Mouse (Mus musculus): ENCODE data around the gene Rsph9.

Gene Rsph9

DNA sequence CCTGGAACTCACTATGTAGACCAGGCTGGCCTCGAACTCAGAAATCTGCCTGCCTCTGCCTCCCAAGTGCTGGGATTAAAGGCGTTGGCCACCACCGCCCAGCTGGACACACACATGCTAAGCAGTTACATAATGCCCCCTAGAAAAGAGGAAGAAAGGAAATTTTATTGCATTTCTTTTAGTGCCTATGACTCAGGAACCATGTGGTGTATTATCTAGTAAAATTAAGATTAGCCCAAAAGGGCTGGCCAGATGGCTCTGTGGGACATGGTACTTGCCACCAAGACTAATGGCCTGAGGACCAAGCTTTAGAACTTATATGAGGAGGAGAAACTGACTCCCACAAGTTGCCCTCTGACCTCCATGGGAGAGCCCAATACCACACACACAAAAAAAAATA, 4.1 kb downstream of the Rsph9 start:
- in situ Hi-C loops (cut with MseI, MboI), result loop anchor here in 1 of 2 experiments (10.0 kb wide), 1 partner anchor 405 kb away; the partner anchor contains the start of gene 1600014C23Rik

DNA sequence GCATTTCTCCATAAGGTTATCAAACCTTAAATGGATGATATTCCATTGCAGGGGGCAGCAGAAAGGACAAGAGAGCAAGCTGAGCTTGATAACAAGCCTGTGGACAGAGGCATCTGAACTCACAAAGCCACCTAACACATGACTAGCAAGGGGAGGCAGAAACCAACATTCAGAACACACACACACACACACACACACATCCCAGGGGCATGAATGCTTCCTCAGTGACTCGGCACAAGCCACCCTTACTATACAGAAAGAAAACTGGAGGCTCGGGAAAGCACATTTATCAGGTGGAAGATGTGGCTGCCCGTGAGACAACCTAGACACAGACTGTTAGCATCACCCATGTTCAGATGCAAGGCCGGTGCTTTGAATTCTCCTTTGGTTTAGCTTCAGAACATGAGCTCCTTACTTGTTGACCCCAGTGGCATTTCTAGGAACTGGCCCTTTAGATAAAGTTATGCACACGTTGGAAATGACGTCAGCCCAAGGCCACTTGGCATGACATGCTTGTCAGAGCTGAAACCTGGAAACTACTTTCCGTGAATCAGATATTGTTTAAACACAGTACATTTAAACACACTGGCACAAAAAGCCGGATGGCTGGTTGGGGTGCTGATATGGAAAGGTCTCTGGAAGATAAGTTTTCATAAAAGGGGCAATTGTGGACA, 5.3 kb downstream of the Rsph9 start:
- in situ Hi-C loops (cut with MseI, MboI), result loop anchor here in 1 of 2 experiments (10.0 kb wide), 1 partner anchor 404 kb away; the partner anchor contains the start of gene 1600014C23Rik

DNA sequence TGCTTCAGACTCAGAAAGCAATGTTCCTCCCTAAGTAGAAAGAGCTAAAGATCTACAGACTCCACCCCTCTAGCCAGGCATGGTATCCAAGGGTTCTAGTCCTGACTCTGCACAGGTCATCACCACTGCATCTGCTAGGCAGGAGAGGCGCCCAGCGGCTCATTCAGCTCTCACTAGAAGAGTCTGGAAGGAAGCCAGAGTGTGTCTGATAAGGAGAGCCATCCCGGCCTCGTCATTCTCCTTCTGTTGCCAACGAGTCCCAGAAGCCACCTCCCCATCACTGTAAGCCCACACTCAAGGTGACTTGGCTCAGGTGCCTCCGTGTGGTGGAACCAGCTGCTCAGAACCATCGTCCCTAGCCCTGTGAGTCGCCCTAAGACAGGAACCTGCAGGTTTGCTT, 11.2 kb downstream of the Rsph9 start:
- in situ Hi-C loops (cut with MseI, MboI), result loop anchor here in 1 of 2 experiments (10.0 kb wide), 1 partner anchor 398 kb away; the partner anchor contains the start of gene 1600014C23Rik

DNA sequence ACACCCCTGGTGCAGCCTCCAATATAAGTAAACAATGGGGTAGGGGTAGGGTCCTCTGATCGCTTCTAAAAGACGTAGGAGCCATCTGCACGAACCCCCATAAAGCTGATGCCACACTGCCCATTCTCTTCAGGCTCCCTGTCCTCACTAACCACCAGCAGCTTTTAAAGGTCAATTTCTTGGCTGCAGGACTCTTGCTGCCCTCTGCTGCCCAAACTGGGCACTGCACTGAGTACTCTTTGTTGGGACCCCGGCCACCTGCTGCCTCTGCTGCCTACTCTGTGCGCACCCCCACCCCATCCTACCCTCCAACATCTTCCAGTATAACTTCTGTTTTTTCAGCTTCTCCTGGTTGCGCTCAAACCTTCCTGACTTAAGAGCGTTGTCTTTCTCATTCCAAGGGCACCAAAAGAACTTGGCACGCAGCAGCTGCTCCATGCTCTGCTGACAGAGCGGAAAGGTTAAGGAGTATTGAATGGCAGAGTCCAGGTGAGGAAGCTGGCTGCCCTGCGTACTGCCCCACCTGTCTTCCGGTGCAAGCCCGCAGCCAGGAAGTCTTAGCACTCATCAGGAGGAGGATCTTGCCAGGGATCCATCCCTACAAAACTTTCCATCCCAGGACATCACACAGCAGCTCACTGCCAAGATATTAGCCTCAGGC, 11.8 kb downstream of the Rsph9 start:
- in situ Hi-C loops (cut with MseI, MboI), result loop anchor here in 1 of 2 experiments (10.0 kb wide), 1 partner anchor 397 kb away; the partner anchor contains the start of gene 1600014C23Rik

DNA sequence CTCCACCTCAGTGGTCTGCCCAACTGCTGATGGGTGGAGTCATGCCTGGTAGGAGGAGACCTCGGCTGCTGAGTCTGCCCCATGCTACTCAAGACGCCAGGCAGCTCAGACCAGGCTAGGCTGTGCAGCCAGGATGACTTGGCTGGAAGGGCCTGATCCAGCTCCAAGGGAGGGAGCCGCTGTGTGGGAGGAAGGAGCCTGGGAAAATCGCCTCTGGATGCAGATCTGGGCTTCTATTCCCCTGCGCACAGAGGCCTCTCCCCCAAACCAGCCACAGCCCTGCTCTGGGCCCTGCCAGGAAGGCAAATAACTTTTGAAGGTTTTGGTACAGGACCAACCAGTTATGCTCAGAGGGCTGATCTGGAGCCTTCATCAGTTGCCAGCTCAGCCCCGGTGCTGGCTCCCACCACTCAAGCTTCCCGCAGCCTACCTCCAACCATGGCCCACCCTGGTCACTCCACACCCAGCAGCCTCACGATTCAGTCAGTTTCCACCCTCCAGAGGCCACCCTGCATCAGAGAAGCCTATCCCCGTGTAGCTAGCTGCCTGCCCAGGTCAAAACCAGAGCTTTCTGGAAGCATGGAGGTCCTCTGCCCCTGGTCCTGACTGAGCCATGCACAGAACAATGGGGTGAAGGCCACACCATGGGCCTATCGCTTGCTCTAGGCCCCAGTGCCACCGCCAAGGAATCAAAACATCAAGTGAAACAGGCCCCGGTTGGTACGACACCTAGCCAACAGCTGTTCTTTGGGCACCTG, 14.1 kb downstream of the Rsph9 start:
- in situ Hi-C loops (cut with MseI, MboI), result loop anchor here in 1 of 2 experiments (10.0 kb wide), 1 partner anchor 395 kb away; the partner anchor contains the start of gene 1600014C23Rik

DNA sequence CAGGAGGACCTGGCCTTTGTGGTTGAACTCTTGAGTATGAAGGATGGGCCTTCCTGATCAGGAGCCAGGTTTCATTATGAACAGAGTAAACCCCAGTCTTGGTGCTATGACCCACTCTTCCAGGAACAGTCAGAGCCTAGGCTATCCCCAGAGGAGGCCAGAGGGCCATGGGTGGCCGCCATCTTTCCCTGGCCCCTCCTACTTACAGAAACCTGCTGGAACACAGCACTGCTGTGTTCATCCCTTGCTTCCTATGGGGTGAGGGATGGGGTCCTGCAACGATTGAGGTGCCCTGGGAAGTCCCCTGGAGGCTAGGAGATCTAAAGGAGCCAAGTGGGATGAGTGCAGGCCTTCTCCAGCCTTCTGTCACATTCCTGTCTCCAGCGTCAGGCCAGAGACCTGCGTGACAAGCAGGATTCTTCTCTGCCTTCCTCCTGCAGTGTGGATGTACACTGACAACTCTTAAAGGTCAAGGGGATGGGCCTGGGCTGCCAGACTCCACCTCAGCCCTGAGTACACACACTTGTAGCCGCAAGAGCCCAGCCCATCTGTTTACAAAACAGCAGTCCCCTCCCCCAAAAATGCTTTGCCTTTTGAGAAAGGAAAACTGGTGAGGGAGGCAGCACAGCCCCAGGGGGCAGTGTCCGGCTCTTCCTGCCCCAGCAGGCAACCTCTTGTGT, 16.1 kb downstream of the Rsph9 start:
- in situ Hi-C loops (cut with MseI, MboI), result no loop called here

DNA sequence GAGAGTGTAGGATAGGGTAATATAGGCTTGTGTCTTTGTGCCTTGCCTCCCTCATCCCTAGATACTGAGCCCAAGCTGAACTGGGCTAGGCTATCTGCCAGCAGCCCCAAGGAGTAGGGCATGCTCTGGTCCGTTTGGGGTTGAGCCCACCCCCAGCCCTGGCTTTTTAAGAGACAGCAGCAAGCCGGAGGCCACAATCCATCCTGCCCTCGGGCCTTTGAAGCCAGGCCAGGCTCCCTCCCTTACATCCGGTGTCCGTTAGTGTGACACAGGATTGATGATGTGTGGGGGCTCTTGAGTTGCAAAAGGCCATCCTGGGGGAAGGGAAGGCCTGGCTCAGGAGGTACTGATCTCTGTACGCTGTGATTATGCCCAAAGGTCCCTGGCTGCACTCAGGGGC, 17.4 kb downstream of the Rsph9 start:
- in situ Hi-C loops (cut with MseI, MboI), result no loop called here

DNA sequence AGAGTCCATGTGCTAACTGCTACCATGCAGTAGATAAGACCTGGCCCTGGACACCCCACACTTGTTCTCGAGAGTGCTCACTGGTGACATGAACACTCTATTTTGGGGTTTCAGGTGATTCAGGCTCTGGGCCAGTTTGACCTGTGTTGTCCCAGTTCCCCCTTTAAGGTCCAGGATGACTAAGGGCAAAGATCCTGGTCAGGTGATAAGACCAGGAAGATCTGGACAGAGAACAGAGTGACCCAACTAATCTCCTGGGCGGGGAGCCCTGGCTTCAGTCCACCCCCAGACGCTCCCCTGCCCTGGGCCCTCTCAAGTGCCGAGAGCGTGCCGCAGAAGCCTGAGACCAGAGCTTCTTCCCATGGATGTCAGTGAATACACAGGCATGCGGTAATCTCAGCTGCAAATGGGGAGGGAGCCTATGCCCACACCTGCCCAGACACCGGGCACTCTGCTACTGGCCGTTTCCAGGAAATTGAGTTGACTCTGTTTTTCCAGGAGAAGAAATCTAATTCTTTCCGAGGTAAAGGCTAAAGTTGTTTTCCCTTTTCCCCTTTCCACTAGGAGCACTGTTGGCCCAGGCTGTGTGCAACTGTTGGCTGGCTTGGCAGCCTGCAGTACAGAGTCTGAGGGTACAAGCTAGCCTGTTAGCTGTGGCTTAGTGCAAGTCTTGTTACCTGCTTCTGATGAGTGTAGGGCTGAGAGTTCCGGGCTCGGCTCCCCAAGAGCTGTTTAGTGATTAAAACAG, 19.9 kb downstream of the Rsph9 start:
- in situ Hi-C loops (cut with MseI, MboI), result no loop called here

DNA sequence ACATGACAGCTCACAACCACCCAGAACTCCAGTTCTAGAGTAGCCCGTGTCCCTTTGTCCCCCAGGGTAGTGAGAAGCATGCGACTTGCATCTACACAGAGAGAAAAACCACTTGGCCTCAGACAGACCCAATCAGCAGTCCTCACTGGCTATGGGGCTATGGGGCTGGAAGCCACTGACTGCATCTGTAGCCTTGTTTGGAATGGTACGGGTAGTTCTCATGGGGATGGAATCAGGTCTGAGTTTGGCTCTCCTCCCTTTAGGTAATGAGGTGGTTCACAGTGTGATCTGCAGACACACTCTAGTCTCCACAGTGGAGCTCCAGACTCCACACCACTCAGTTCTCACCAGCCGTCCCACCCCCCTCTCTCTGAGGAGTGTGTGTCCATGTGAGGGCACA, 20.7 kb downstream of the Rsph9 start:
- in situ Hi-C loops (cut with MseI, MboI), result no loop called here

DNA sequence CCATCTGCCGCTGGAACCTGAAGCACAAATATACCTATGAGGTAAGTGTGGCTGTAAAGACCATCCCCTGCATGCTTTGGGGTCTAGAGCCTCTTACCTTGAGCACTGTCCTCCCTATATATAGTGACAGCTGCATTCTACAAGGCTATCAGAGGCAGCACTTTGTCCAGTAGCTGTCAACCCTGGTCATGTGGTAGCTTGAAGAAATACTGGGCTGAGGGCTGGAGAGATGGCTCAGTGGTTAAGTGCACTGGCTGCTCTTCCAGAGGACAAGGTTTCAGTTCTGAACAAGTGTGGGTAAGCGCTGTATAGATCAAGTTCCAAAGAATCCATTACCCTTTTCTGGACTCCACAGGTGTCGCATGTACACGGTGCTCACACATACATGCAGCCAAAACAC, 21.2 kb downstream of the Rsph9 start:
- in situ Hi-C loops (cut with MseI, MboI), result no loop called here

DNA sequence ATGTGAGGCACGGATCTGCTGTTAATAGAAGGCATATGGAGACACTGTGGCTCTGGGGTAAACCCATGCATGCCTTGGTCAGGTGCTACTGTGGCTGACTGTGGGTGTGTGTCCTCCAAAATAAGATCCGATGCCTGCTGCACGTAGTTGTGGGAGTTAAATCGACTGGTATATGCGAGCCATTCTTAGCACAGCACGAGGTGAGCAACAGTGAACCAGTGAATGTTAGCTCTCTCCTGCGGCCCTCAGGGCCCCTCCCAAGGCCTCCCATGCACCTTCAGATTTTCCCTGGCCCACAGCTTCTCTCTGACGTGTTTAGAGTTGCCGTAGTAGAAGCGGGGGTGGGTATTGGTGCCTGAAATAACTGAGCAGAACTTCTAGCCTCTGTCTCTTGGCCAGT, 24.4 kb downstream of the Rsph9 start:
- in situ Hi-C loops (cut with MseI, MboI), result no loop called here

DNA sequence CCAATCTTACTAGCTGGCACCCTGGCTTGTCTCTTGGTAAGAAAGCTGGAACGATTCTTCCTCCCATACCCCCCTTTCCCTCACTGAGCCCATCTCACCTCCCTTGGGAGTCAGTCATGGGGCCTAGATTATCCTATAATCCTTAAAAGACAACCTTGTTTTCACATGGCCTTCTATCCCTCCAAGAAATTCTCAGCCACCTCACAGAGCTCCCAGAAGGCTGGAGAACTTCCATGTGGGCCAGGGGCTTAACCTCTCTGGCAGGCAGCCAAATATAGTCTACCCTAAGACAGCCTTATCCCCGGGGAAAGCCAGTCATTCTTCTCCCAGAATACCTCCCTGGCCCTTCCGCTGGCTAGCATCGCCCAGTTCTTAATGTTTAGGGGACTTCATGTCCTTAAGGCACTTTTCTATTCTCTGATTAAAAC, 25.6 kb downstream of the Rsph9 start:
- in situ Hi-C loops (cut with MseI, MboI), result no loop called here

DNA sequence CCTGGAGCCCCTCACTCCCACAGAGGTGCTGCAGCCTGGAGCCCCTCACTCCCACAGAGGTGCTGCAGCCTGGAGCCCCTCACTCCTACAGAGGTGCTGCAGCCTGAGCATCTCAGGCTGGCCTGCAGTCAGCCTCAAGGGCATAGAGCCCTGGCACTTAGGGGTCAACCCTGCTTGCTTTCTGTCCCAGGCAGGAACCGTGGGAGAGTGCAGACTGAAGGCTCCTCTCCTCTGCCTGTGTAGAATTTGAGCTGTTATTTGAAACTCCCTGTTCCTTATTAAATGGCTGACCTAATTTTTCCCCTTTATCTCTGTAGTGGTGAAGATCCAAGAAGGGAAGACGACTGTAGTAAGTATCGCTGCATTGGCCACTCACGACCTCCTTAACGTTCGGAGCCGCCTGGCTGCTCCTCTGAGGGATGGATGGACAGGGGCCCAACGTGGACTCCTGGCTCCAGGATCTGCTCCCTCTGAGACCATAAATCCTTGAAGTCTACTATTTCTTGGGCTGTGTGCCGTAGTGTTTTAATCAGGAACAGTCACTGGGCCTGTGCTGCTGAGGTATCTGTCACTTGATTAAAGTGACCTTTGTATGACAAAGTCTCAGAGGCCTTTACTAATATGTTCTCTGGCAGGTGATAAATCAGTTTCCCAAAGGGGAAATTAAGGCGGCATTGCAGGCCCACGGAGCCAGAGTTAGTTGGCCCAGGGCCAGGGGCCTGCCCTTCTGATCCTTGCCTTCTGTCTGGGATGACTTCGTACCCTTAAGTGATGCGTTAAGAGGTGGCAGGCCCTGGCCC, 26.2 kb downstream of the Rsph9 start:
- in situ Hi-C loops (cut with MseI, MboI), result no loop called here

DNA sequence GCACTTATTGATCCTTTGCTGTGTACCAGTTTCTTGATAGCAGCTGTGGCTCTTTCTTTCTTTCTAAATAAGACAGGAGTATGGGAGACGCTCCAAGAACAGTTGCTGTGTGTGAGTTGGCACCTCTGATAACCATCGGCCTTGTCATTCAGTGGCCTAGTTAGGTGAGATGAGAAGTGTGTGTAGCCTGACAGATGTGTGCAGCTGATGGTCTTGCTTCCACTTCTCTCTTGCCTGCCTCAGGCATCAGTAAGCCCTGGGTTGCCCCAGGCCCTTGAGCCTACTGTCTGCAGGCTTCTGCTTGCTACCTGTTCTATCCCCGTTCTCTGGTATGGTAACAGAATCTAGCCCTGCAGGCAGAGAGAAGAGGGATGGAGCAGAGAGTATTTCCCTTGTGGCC, 27.1 kb downstream of the Rsph9 start:
- in situ Hi-C loops (cut with MseI, MboI), result no loop called here

DNA sequence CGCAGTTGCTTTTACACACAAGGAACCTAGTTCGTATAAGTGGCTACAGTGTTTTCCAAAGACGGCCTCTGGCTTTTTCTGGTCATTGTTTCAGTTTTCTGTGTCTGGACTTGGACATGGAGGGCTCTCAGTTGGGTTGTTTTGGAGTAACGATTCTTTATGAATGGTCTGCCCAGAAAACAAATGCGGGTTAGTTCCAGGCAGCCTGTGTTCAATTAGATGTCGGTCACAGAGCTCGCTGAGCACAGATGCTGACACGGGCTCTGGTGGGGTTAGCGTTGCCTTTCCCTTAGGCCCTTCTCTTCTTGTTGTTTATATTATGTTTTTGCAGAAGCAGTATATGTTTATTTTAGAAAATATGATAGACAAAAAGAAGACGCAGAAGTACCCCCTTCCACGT, 27.9 kb downstream of the Rsph9 start:
- in situ Hi-C loops (cut with MseI, MboI), result no loop called here

DNA sequence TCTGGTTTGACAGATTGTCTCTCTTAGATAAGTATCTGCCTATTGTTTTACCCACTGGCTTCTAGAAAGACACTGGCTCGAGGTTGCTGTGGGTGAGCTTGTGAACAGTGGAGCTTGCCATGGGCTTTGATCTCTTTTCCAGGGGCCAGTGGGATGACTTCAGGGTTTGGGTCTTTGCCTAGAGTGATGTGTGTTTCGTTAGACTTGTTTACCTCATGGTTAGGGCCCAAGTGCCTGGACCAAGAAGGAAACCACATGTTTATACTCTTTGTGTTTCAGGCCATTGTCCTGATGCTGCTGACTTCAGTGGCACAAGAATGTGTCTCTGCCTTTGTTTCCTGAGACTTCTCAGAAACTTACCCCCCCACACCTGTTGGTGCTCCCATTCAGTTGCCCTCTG, 28.5 kb downstream of the Rsph9 start:
- in situ Hi-C loops (cut with MseI, MboI), result no loop called here

DNA sequence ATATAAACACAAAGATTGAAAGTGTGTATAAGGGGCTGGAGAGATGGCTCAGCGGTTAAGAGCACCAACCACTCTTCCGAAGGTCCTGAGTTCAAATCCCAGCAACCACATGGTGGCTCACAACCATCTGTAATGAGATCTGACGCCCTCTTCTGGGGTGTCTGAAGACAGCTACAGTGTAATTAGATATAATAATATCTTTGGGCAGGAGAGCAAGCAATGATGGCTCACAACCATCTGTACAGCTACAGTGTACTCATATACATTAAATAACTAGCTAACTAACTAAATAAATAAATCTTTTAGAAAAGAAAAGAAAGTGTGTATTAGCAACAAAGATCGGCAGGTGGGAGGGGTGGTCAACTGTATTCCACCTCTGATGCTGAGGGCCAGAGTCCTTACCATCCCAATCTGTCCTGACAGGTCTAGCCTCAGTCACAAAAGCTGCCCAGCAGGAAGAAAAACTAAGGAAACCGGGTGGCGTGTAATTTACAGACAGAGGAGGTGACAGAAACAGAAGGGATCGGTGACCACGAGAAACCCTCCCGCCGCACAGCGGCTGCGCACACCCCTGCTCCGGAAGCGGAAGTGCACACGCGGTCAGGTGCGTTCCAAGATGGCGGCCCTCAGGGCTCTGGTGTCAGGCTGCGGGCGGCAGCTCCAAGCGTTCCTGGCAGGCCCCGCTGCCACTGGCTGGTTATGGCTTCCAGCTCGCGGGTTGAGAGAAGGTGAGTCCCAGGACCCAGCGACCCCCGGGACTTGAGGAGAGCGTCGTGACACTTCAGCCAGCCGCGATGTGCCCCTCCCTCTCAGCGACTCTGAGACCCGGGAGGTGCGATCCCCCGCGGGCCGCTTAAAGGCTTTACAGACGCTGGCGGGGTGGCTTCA, 33.4 kb downstream of the Rsph9 start, which contains the start of gene Mrps18a:
Gene Mrps18a (plus strand): TSS at position 585 of the 888 bp plus-strand sequence.
- in situ Hi-C loops (cut with MseI, MboI), result no loop called here

DNA sequence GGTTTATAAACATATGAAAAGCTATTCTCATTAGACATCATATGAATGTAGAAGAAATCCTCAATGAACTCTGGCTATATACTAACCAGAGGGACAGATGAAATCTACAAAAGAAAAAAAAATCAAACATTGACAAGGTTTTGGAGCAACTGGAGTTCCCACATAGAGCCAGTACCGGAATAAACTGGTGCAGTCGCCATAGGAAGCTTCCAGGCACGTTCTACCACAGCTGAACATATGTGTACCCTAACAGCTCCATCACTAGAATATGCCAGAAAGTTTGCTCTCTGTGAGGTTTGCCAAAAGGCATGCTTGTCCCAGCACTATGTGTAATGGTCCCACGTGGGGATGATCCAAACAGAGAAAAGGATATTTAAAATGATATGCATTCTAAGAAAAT, 35.7 kb downstream of the Rsph9 start:
- in situ Hi-C loops (cut with MseI, MboI), result no loop called here

DNA sequence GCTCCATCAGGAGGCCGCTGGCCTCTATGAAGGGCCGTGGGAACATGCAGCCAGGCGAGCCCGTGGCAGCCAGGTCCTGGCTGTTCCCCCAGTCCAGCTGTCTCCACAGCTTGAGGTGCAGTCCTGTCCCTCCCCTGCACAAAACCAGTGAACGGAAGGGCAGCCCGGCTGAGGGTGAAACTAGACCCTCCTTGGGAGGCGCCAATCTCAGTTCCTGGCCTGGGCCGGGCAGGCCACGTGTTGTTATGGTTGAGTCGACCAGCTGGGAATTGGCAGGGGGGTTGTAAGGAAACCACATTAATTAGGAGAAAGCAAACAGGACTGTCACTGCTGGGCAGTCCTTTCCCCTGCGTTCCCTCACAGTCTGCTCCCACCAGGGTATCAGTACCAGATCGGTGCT, 39.5 kb downstream of the Rsph9 start:
- in situ Hi-C loops (cut with MseI, MboI), result no loop called here
